Mouse (Mus musculus) neural tube, embryonic 14.5 days (tissue): ENCODE data around the gene Rapgef4. TPM values are rescaled to one million over a fixed set of nuclear protein-coding genes. Genes with fewer than 3 reads are reported as not detected.

ENCODE experiments used
- ATAC-seq: fragments of 200-750 bp; cut with Nextera tagmentation; 2 replicates; pipeline ENCODE4 v1.8.0; 2017; ENCODE audit warnings: low read depth, mild to moderate bottlenecking, moderate TSS enrichment, moderate library complexity
- H3K27ac ChIP-seq: fragments of 300-500 bp; sonication (generic); 2 replicates; pipeline ENCODE4 v1.5.1; 2014; ENCODE audit warnings: low read depth, mild to moderate bottlenecking, control low read depth, low read length, moderate library complexity, mixed read lengths
- H3K27me3 ChIP-seq: fragments of 300-500 bp; sonication (generic); 2 replicates; pipeline ENCODE4 v1.6.1; 2014; ENCODE audit warnings: low read length; ENCODE audit not compliant: control insufficient read depth, insufficient read depth
- H3K36me3 ChIP-seq: fragments of 300-500 bp; sonication (generic); 2 replicates; pipeline ENCODE4 v1.6.1; 2014; ENCODE audit warnings: low read length, mixed read lengths; ENCODE audit not compliant: control insufficient read depth, insufficient read depth
- H3K4me1 ChIP-seq: fragments of 300-500 bp; sonication (generic); 2 replicates; pipeline ENCODE4 v1.6.1; 2014; ENCODE audit warnings: low read length; ENCODE audit not compliant: control insufficient read depth, insufficient read depth
- H3K4me2 ChIP-seq: fragments of 300-500 bp; sonication (generic); 2 replicates; pipeline ENCODE4 v1.6.1; 2014; ENCODE audit warnings: mild to moderate bottlenecking, low read depth, low read length, control low read depth
- H3K4me3 ChIP-seq: fragments of 300-500 bp; sonication (generic); 2 replicates; pipeline ENCODE4 v1.5.1; 2014; ENCODE audit warnings: low read depth, low read length, control low read depth, mixed read lengths
- H3K9ac ChIP-seq: fragments of 300-500 bp; sonication (generic); replicated peaks from 2 replicates; pipeline ENCODE4 v1.6.1; 2014; ENCODE audit warnings: low read depth, mild to moderate bottlenecking, control low read depth, low read length, mixed read lengths
- H3K9me3 ChIP-seq: fragments of 300-500 bp; sonication (generic); 2 replicates; pipeline ENCODE4 v1.6.1; 2016; ENCODE audit warnings: low read length; ENCODE audit not compliant: control insufficient read depth
- WGBS: fragments of 180-500 bp; shearing (Covaris S2); extraction: QIAGEN DNeasy Blood & Tissue Kit; methylation state at CpG from one replicate; pipeline ENCODE4 v1.1.7; 2014; 5-methylcytosine and 5-hydroxymethylcytosine counted together
- polyA plus RNA-seq: library from polyadenylated mRNA; unstranded; fragments of >200 nt; fragmentation: Nextera tagmentation; extraction: Ambion mirVana; gene quantifications from 2 replicates; pipeline ENCODE4 v1.2.1, GENCODE M21; 2014

Gene Rapgef4
- polyA plus RNA-seq, 1 experiment from 2014 or later: 39.6 TPM

DNA sequence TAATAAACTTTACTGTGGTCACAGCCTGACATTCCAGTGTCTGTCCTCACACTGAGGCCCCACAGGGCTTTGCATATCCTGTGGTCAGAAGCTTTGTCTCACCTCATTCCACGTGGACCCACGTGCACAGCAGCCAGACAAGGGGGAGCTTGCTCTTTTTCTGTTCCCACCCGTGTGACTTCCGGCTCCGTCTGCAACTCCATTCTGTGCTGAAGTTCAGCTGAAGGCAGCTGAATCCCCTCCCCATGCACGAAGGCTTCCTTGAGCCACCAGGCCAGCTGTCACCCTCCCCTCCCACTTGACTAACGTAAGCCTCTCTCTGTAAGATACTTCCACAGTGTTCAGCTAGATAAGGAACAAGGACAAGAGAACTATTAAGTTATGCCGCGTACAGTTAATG lies 176.5 kb downstream of the Rapgef4 start:
- Histone ChIP-seq H3K9me3 (no peaks in the 10 kb centered on the region), H3K4me1 (peaks cover 8% of the 10 kb centered on the region; the same call in 1 of the 2 replicates), H3K27me3 (no peaks in the 10 kb centered on the region), H3K27ac (no peak overlapping the region), H3K4me3 (no peak overlapping the region), H3K36me3 (no peaks in the 10 kb centered on the region), H3K4me2 (no peak overlapping the region), H3K9ac (no peak overlapping the region)
- ATAC-seq: no peak
- WGBS: 28% methylated on average over 9 of the region's 9 CpGs

DNA sequence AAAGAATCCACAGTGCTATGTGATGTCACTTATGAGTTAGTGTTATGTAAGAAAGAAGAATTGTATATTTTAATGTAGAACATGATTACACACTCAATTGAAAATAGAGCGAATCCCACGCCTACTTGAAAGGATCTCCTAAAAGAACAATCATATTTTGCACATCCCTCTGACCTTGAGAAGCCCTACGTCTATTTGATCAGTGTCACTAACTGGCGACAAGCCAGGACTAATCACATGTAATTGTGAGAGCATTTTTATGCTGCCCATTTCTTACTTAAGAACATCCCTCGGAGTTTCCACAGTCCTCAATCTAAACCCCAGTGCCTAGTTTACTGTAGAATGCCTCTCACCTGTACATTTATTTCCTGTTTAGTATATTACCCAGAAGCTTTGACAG lies 177.0 kb downstream of the Rapgef4 start:
- 76% methylated on average over 5 of the region's 5 CpGs for WGBS
- Histone ChIP-seq H3K27ac (no peak overlapping the region), H3K27me3 (no peaks in the 10 kb centered on the region), H3K4me3 (no peak overlapping the region), H3K4me2 (no peak overlapping the region), H3K36me3 (no peaks in the 10 kb centered on the region), H3K9ac (no peak overlapping the region), H3K4me1 (peaks cover 8% of the 10 kb centered on the region; the same call in 1 of the 2 replicates), H3K9me3 (no peaks in the 10 kb centered on the region)
- no peak for ATAC-seq

DNA sequence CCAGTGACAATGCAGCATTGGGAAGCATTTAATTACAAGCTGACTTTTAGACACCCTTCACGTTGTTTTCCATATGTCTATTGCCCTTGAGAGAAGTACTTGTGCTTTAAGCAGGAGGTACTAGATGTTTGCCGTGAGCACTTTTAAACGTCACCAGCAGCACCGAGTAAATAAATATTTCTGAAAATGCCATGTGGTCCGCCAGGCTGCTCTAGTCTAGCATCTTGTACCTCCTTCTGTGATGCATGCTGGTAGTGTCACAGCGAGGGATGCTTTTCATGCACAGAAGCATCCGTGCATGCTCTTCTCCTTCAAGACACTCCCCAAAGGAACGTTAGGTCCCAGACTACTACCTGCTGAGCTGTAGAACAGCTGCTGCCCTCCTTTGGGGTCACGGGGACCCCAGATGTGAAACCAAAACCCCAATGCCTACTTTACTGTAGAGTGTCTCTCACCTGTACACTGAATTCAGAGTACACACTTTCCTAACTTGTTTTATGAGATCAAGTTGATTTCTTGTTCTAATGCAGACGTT lies 177.7 kb downstream of the Rapgef4 start:
- no peak overlapping the region for H3K4me2 ChIP-seq
- no peaks in the 10 kb centered on the region for H3K9me3 ChIP-seq
- no peak for ATAC-seq
- peaks cover 8% of the 10 kb centered on the region; the same call in 1 of the 2 replicates for H3K4me1 ChIP-seq
- no peaks in the 10 kb centered on the region for H3K36me3 ChIP-seq
- 62% methylated on average over 10 of the region's 10 CpGs for WGBS
- H3K27me3 ChIP-seq: no peaks in the 10 kb centered on the region
- no peak overlapping the region for H3K27ac ChIP-seq
- no peak overlapping the region for H3K9ac ChIP-seq
- H3K4me3 ChIP-seq: no peak overlapping the region

DNA sequence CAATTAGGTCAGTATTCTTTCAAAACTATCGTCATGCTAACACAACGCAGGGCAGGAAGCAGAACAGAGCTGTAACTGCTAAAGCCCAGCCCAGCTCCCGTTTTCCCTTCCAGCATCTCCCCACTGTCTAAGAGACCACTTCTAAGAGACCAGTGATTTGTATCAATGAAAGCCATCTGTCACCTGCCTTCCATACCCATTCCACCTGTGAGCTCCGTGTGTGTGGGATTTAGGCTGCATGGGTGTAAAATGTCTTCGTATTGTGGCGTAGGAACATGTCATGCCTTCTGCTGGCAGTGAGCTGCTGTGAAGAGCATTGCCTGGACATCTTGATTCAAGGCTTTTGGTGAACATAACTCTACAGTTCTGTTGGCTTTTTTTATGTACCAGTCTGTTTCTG lies 178.2 kb downstream of the Rapgef4 start:
- Histone ChIP-seq H3K36me3 (no peaks in the 10 kb centered on the region), H3K4me1 (peaks cover 8% of the 10 kb centered on the region; the same call in 1 of the 2 replicates), H3K9ac (no peak overlapping the region), H3K9me3 (no peaks in the 10 kb centered on the region), H3K27me3 (no peaks in the 10 kb centered on the region), H3K4me2 (no peak overlapping the region), H3K27ac (no peak overlapping the region), H3K4me3 (no peak overlapping the region)
- ATAC-seq: no peak
- WGBS: 71% methylated on average over 6 of the region's 6 CpGs

DNA sequence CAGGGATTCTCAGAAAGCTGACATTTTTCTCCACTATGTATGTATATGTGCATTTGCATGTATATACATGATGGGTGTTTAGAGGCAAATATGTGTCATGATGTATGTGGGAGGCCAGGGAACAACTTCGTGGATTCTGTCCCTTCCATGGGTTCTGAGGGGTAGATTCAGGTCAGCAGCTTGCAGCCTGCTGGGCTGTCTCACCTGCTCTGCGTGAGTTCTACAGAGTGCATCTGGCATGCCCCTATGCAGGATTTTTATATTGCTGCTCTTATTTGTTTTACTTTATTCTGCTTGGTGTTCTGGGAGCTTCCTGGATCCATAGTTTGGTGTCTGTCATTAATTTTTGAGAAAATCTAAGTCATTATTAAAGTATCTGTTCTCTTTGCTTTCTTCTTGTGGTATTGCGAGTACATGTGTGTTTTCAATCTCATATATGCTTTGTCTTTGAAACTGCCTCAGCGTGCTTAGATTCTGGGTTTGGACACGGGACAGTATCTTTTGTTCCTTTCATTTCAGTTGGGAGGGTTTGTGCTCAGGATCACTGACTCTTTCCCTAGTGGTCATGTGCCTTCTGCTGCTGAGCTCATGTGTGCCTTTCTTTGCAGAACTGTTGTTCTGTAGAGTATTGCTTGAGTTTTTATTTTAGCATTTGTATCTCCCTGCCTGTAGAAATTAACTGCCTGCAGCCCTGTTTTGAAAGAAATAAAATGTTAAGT lies 184.3 kb downstream of the Rapgef4 start:
- H3K4me3 ChIP-seq: no peak overlapping the region
- no peaks in the 10 kb centered on the region for H3K27me3 ChIP-seq
- WGBS: 77% methylated on average over 5 of the region's 5 CpGs
- H3K9me3 ChIP-seq: no peaks in the 10 kb centered on the region
- H3K27ac ChIP-seq: no peak overlapping the region
- H3K4me2 ChIP-seq: no peak overlapping the region
- no peak overlapping the region for H3K9ac ChIP-seq
- H3K36me3 ChIP-seq: no peaks in the 10 kb centered on the region
- peaks cover 4% of the 10 kb centered on the region; the same call in 1 of the 2 replicates for H3K4me1 ChIP-seq
- no peak for ATAC-seq

DNA sequence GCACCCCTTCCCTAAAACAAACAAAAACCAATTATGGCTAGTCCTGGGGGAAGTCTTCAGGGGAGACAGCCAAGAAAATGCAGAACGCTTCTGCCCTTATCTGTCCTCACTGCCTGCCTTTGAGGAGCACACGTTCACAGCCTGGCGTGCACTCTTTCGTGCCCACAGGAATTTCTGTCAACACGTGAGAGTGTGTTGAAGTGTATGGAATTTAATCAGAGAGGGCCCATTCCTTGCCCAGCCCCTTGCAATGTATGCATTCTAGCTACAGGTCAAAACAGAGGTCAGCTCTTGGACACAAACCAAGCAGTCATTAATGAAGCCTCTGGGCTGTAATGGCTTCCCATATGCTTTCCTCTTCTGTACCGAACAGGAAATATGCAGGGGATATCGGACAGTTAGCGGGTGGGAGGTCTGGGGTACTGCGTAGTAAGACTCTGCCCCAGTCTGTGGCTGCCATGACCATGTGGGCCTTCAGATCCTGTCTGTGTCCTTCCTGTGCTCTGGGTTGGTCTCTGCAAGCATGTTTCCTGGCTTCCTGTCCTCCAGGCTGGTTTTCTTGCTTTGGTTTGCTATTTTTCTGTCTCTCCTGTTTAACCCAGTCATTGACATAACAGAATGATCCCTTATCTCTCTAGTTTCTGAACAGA lies 188.5 kb downstream of the Rapgef4 start:
- H3K27ac ChIP-seq: no peak overlapping the region
- no peak overlapping the region for H3K4me2 ChIP-seq
- 63% methylated on average over 9 of the region's 9 CpGs for WGBS
- no peak overlapping the region for H3K4me3 ChIP-seq
- no peaks in the 10 kb centered on the region for H3K4me1 ChIP-seq
- H3K9ac ChIP-seq: no peak overlapping the region
- ATAC-seq: no peak
- H3K36me3 ChIP-seq: no peaks in the 10 kb centered on the region
- no peaks in the 10 kb centered on the region for H3K9me3 ChIP-seq
- H3K27me3 ChIP-seq: no peaks in the 10 kb centered on the region

DNA sequence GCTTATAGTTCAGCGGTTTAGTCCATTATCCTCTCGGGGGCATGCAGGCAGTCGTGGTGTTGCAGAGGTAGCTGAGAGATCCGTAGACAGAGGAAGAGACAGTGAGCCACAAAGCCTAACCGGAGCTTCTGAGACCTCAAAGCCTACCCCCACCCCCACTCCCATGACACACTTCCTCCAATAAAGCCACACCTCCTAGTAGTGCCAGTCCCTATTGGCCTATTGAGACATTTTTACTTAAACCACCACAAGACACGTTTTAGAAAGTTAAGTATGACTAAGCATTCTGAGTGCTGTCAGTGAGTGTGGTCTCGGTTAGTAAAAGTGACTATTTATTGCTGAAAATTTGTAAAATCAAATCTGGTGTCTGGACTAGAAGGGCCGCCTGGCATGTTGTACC lies 189.5 kb downstream of the Rapgef4 start:
- no peaks in the 10 kb centered on the region for H3K4me1 ChIP-seq
- no peak overlapping the region for H3K4me3 ChIP-seq
- H3K36me3 ChIP-seq: no peaks in the 10 kb centered on the region
- H3K27me3 ChIP-seq: no peaks in the 10 kb centered on the region
- ATAC-seq: no peak
- no peak overlapping the region for H3K9ac ChIP-seq
- no peak overlapping the region for H3K27ac ChIP-seq
- WGBS: 83% methylated on average over 8 of the region's 8 CpGs
- no peak overlapping the region for H3K4me2 ChIP-seq
- no peaks in the 10 kb centered on the region for H3K9me3 ChIP-seq

DNA sequence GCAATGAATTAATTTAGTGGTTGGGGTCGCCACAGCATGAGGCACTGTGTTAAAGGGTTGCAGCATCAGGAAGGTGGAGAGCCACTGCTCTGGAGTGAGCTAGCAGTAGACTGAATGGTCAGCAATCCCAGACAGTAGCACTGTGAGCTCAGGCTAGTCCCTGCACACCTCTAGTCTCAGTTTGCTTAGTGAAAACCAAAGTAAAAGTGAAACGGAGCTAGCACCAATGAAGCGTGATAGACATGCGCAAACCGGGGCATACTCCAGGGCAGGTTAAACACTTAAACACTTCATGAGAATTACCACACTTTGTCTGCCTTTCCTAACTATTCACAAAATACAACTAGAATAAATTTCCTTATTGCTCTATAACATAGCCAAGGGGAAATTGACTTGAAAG lies 190.2 kb downstream of the Rapgef4 start:
- H3K9me3 ChIP-seq: no peaks in the 10 kb centered on the region
- H3K36me3 ChIP-seq: no peaks in the 10 kb centered on the region
- H3K9ac ChIP-seq: no peak overlapping the region
- no peaks in the 10 kb centered on the region for H3K27me3 ChIP-seq
- ATAC-seq: no peak
- peaks cover 3% of the 10 kb centered on the region; the same call in 1 of the 2 replicates for H3K4me1 ChIP-seq
- H3K4me3 ChIP-seq: no peak overlapping the region
- H3K27ac ChIP-seq: no peak overlapping the region
- 89% methylated on average over 5 of the region's 5 CpGs for WGBS
- H3K4me2 ChIP-seq: no peak overlapping the region

DNA sequence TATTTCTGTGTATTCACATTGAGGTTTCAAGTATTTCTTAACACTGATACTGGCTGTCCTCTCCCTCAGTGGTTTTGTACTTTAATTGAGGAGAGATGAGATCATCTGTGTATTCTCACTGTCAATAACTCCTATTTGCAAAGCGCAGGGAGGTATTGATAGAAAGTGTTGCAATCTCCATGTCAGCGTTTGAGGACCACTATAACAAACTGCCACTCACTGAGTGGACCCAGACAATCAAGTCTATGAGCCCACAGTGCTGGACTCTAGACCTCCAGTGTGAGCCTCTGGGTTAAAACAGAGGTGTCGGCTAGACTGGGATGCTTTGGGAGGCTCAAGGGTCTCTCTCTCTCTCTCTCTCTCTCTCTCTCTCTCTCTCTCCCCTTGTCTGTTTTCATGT lies 192.0 kb downstream of the Rapgef4 start:
- Histone ChIP-seq H3K27ac (no peak overlapping the region), H3K9ac (no peak overlapping the region), H3K4me2 (no peak overlapping the region), H3K4me3 (no peak overlapping the region), H3K36me3 (no peaks in the 10 kb centered on the region), H3K9me3 (no peaks in the 10 kb centered on the region), H3K27me3 (no peaks in the 10 kb centered on the region), H3K4me1 (peaks cover 4% of the 10 kb centered on the region; the same call in 1 of the 2 replicates)
- no peak for ATAC-seq
- 82% methylated on average over 3 of the region's 3 CpGs for WGBS
